Mouse (Mus musculus): ENCODE measurements around the gene Egln3. TPM values are rescaled to one million over a fixed set of nuclear protein-coding genes. Genes with fewer than 3 reads are reported as not detected.

Egln3 gene
- total and polyA plus RNA-seq, 2 experiments, result 7.9 to 13.1 TPM

DNA sequence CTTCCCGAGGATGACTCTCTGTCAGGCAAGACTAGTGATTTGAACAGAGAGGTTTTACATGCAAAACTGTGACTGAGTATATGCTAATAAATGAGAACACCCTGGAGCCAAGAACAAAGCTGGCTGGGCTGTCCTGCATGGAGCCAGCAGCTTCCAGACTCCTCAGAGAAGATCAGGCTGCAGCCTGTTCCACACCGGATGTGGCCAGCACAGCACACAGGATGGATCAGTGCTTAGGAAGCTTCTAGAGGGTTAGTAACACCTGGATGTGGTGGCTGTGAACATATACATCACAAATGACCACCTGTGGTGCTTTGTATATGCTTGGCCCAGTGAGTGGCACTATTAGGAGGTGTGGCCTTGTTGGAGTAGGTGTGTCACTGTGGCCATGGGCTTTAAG lies 43.4 kb downstream of the Egln3 start:
- WGBS, result 71% methylated on average over 2 of the region's 2 CpGs
- Histone ChIP-seq H3K36me3 (ENCODE audit: control insufficient read depth, insufficient read depth, low read length) (no peaks in the 10 kb centered on the region), H3K79me2 (ENCODE audit: control insufficient read depth, insufficient read depth, low read length) (no peaks in the 10 kb centered on the region), H3K4me1 (ENCODE audit: control insufficient read depth, insufficient read depth, low read length) (peaks cover 6% of the 10 kb centered on the region), H3K4me3 (ENCODE audit: insufficient read depth, low read depth, low read length) (no peak overlapping the region), H3K9ac (ENCODE audit: low read depth, low read length) (no peak overlapping the region), H3K27me3 (ENCODE audit: control insufficient read depth, insufficient read depth, low read length) (no peaks in the 10 kb centered on the region), H3K27ac (replicated peaks; ENCODE audit: insufficient read depth, low read depth, low read length) (no peak overlapping the region)
- DNase-seq (ENCODE audit: extremely low read depth, low read depth, low spot score), result no peak
- TF ChIP-seq CTCF (IDR thresholded peaks at IDR 0.05; ENCODE audit: low read depth, low read length) (no peak), POLR2A (IDR thresholded peaks at IDR 0.05; ENCODE audit: extremely low read depth, insufficient read depth, low read length) (no peak)

DNA sequence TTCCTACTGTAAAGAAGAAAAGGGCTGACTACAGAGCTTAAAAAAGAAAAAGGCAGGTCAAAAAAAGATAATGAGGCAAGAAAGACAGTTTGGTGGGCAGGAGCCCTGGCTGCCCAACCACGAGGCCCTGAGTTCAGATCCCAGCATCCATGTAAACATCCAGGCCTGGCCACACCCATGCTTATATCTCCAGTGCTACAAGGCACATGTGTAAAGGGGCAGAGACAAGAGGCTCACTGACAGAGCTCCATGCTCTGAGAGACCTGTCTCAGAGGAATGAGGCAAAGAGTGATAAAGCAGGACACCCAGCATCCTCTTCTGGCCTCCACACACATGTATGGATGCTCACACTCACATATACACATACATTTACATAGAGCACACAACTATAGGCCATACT lies 48.9 kb downstream of the Egln3 start:
- no peak overlapping the region for H3K4me3 ChIP-seq (ENCODE audit: insufficient read depth, low read depth, low read length)
- WGBS, result 68% methylated on average over 1 of the region's 1 CpGs
- H3K4me1 ChIP-seq (ENCODE audit: control insufficient read depth, insufficient read depth, low read length), result no peaks in the 10 kb centered on the region
- H3K36me3 ChIP-seq (ENCODE audit: control insufficient read depth, insufficient read depth, low read length), result no peaks in the 10 kb centered on the region
- H3K27ac ChIP-seq (replicated peaks; ENCODE audit: insufficient read depth, low read depth, low read length), result no peak overlapping the region
- no peaks in the 10 kb centered on the region for H3K79me2 ChIP-seq (ENCODE audit: control insufficient read depth, insufficient read depth, low read length)
- H3K27me3 ChIP-seq (ENCODE audit: control insufficient read depth, insufficient read depth, low read length), result no peaks in the 10 kb centered on the region
- TF ChIP-seq CTCF (IDR thresholded peaks at IDR 0.05; ENCODE audit: low read depth, low read length) (no peak), POLR2A (IDR thresholded peaks at IDR 0.05; ENCODE audit: extremely low read depth, insufficient read depth, low read length) (no peak)
- no peak for DNase-seq (ENCODE audit: extremely low read depth, low read depth, low spot score)
- H3K9ac ChIP-seq (ENCODE audit: low read depth, low read length), result no peak overlapping the region

DNA sequence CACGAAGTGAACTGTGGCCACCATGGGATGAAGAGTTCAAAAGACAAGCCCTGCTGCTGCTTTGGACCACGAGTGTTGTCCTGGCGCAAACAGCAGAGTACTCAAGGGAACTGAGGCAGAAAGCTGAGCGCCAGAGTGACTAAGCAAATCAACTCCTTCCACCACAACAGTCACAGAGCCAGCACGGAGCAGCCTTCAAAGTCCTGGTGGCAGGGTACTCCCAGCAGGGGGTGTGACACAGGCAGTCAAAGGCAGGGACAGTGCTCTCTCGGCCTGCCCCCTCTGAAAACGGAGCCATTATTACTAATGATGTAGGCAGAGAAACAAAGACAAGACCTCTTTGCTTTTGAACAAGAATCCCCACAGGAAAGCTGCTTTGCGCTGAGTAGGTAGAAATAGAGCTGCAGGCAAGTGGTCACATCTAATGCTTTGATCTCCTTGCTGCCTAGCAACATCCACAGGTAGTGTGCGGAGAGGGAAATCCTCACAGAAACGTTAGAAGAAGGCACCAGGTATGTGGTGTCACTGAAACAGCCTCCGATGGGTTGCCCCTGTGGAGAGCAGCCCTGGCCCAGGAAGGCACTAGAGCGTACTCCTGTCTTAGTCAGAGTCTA lies 56.6 kb downstream of the Egln3 start:
- no peaks in the 10 kb centered on the region for H3K27me3 ChIP-seq (ENCODE audit: control insufficient read depth, insufficient read depth, low read length)
- H3K79me2 ChIP-seq (ENCODE audit: control insufficient read depth, insufficient read depth, low read length), result no peaks in the 10 kb centered on the region
- DNase-seq (ENCODE audit: extremely low read depth, low read depth, low spot score), result no peak
- 38% methylated on average over 12 of the region's 12 CpGs for WGBS
- H3K9ac ChIP-seq (ENCODE audit: low read depth, low read length), result no peak overlapping the region
- no peak overlapping the region for H3K4me3 ChIP-seq (ENCODE audit: insufficient read depth, low read depth, low read length)
- H3K4me1 ChIP-seq (ENCODE audit: control insufficient read depth, insufficient read depth, low read length), result no peaks in the 10 kb centered on the region
- H3K27ac ChIP-seq (replicated peaks; ENCODE audit: insufficient read depth, low read depth, low read length), result no peak overlapping the region
- TF ChIP-seq POLR2A (IDR thresholded peaks at IDR 0.05; ENCODE audit: extremely low read depth, insufficient read depth, low read length), result no peak
- TF ChIP-seq CTCF (IDR thresholded peaks at IDR 0.05; ENCODE audit: low read depth, low read length), result no peak
- H3K36me3 ChIP-seq (ENCODE audit: control insufficient read depth, insufficient read depth, low read length), result no peaks in the 10 kb centered on the region
